25 mouse cellular contexts compared by ENCODE assay signal in the genomic region with DNA sequence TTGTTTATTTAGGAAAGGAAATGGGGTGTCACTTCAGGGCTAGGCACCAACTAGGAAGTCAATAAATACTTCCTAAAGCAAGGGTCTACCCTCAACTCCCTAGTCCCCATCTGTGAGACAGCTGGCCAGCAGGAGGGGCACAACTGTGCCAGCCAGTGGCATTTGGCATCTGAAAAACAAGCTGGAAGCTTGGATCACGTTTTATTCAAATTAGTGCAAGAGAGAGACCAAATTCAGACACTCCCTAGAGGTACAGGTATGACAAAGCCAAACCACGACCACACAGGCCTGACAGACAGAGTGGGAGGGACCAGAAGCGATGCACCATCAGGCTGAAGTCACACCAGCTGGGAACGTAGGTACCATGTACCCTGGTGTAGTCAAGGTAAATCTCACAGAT.
"Had no signal": no experiment of that assay in that cellular context is flagged by ENCODE, and none has a peak within 500 bp of the region (broad histone marks: within the 10 kb centered on the region; RNA-seq: fewer than 3 reads in every experiment).

No protein-coding gene starts in this region.

- H3K4me2 ChIP-seq: heart, embryonic 12.5 days; hindbrain, embryonic 12.5 days; hindbrain, embryonic 14.5 days; kidney, embryonic 15.5 days; limb, embryonic 13.5 days; limb, embryonic 15.5 days; liver, embryonic 12.5 days had no signal

- H3K9me3 ChIP-seq: heart, embryonic 10.5 days; heart, embryonic 12.5 days; hindbrain, embryonic 10.5 days; hindbrain, embryonic 12.5 days; kidney, embryonic 15.5 days; limb, embryonic 13.5 days; limb, embryonic 15.5 days; liver, embryonic 12.5 days had no signal

- H3K4me1 ChIP-seq: liver, embryonic 12.5 days had no signal

- H3K9ac ChIP-seq: heart, embryonic 12.5 days; hindbrain, embryonic 12.5 days; hindbrain, embryonic 14.5 days; kidney, embryonic 15.5 days; limb, embryonic 13.5 days; limb, embryonic 15.5 days; liver, embryonic 12.5 days had no signal

- H3K4me3 ChIP-seq: gastrocnemius, adult 2 months; heart, embryonic 10.5 days; heart, embryonic 12.5 days; hindbrain, embryonic 10.5 days; hindbrain, embryonic 12.5 days; kidney, embryonic 15.5 days; limb, embryonic 13.5 days; limb, embryonic 15.5 days; liver, embryonic 12.5 days had no signal

- DNase-seq: gastrocnemius, adult 2 months; gastrocnemius, postnatal 10 days; gastrocnemius, postnatal 25 days; heart, adult 18-20 months; heart, postnatal 10 days; heart, postnatal 4 days; kidney, adult 11 months; kidney, adult 2 months; kidney, adult 9 months; kidney, postnatal 14 days; kidney, postnatal 36 days; layer of hippocampus, adult 9-11 months; layer of hippocampus, postnatal 36 days had no signal

- H3K27me3 ChIP-seq: kidney, embryonic 15.5 days; limb, embryonic 13.5 days had no signal

- ATAC-seq: hindbrain, embryonic 16.5 days; intestine, embryonic 16.5 days; liver, embryonic 12.5 days had no signal

- H3K36me3 ChIP-seq: heart, embryonic 10.5 days; heart, embryonic 12.5 days; hindbrain, embryonic 10.5 days; hindbrain, embryonic 12.5 days; kidney, embryonic 15.5 days; limb, embryonic 13.5 days; limb, embryonic 15.5 days; liver, embryonic 12.5 days had no signal

- H3K27ac ChIP-seq: gastrocnemius, adult 2 months; heart, embryonic 10.5 days; hindbrain, embryonic 10.5 days; hindbrain, embryonic 12.5 days; kidney, embryonic 15.5 days; kidney, postnatal 0 days; limb, embryonic 13.5 days; limb, embryonic 15.5 days; liver, embryonic 12.5 days had no signal
